Mouse (Mus musculus) lung, postnatal 10 days (tissue): ENCODE data around the gene Trmt10b.

Experiments used
- DNase-seq: peaks from one replicate; pipeline ENCODE4 v3.0.0; 2021

The Trmt10b gene

DNA sequence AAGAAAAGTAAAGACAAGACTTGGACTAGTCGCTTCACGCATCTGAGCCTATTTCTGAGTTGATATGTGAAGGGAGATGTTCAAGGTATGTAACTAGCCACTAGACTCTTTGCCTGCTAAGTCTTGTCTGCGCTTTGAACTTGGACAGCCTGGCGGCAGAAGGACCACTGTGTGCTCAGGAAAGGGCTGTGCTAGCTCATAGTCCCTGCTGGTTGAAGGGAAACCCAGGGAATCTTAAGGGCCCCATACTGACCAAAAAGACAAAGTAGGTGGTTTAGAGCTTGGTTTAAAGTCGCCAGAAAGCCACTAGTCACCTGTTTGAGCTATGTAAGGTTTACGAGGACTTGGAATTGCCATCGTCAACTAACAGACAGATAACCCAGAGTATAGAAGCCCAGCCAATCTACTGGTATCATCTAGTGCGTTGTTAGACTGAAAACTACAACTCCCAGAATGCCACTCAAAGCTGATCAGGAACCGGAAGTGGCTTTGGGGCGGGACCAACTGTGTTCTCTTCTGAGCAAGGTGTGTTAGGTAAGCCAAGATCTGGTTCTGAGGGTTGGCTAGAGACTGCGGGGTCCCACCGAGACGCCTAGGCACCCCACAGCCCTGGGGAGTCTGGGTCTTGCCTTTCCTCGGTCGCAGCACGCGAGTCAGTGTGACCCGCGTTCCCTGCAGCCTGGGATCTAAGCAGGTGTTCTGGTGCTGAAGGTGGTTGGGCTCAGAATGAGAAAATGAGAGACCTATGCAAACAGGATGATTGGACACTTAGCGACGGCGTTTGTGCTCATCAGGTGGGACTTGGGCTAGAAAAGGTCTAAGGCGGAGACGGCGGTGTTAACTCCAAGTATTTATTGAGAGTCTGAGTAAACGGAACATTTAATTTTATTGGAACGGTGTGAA is at the start of gene Trmt10b:
Gene Trmt10b (plus strand): TSS at position 466 of the 903 bp plus-strand sequence.
- DNase-seq = peak; percentile 78

GRCm38 (mm10) chr4:45251265-45251664 is 45.7 kb upstream of the Trmt10b start:
- DNase-seq = no peak

- no peak for DNase-seq
Observed at GRCm38 (mm10) chr4:45252861-45253262, 44.1 kb upstream of the Trmt10b start.

DNA sequence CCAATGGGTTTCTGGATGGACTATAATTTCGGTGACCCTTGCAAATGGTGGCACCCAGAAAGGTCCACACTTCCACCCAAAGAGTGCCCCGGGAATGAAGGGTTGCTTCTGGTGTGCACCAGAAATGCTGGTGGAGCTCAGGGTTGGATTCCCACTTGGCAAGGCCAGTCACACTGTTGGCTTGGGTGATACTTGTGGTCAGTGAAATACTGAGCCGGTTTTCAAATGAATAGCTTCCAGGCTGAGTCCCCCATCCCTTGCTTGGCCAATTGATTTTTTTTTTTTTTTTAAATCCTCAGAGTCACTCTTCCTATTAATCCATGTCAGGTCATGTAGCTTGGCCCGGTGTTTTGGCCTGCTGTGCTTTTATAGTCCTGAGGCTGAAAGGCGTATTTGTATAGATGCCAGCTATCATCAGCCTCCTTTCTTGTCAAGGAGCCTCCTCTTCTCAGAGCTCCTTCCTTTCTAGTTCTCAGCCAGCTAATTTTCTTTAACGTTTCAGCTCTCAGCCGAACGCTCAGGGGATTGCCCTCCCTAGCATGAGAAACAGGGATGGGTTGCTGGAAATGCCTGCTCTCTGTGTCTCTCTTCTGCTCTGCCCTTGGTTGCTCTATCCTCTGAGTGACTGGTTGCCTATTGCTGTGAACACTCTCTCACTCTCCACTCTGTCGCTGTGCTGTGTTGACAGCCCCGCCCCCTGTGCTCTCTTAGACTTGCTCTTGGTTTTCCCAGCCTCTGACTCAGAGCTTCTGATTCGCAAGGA is 42.9 kb upstream of the Trmt10b start:
- DNase-seq = no peak

GRCm38 (mm10) chr4:45259232-45259832 is 37.6 kb upstream of the Trmt10b start:
- no peak for DNase-seq

DNA sequence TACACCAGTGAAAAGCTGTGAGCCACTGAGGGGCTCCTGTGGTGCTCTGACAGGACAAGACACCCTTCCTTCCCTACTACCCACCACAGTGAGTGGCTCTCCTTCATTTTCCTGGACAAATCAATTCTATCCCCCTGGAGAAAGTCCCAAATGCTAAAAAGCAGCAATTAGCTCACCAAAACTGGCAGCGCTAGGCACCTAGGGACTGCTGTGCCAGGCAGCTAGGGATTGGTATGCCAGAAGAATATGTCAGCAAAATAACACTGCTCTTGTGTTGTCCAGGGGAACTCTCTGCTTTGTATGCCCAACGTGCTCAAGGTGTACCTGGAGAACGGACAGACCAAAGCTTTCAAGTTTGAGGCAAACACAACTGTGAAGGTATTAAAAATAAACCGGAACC is 35.4 kb upstream of the Trmt10b start:
- no peak for DNase-seq

- DNase-seq = no peak
Observed at GRCm38 (mm10) chr4:45267883-45268282, 29.0 kb upstream of the Trmt10b start.

GRCm38 (mm10) chr4:45271041-45271452 is 25.9 kb upstream of the Trmt10b start:
- DNase-seq = peak; percentile 52

DNA sequence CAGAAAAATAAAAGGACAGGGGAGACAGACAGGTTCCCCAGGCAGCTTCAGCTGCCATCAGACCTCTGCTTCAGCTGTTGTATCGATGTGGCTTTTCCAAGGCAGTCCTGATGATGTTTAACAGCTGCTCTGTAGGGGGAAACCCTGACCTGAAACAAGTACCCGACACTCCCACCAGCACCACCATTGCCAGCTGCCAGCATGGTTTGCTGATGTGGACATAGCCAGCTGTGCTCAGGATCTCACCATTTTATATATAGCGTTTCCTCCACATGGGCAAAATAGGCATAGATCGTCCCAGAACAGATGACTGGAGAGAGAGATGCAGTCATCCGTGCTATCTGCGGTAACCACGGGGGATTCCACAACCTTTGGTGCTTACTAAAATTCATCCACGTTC is 21.2 kb upstream of the Trmt10b start:
- no peak for DNase-seq

- no peak for DNase-seq
Observed at GRCm38 (mm10) chr4:45279292-45279691, 17.6 kb upstream of the Trmt10b start.

- DNase-seq = peak; percentile 85
Observed at GRCm38 (mm10) chr4:45279981-45280548, 16.9 kb upstream of the Trmt10b start.

DNA sequence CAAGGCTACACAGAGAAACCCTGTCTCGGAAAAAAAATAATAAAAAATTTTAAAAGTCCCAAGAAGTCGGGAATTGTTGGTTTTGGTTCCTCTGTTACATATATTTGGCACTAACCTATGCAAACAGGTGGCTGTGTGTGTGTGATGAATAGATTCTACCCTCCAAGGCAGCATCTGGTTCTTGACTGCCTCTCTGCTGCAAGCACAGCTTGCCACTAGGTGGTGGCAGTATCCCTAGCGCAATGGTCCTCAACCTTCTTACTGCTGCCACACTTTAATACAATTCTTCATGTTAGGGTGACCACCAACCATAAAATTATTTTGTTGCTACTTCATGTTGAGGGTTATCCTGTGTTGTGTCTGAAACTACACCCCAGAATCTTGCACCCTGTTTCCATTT is 10.6 kb upstream of the Trmt10b start:
- DNase-seq = no peak

DNA sequence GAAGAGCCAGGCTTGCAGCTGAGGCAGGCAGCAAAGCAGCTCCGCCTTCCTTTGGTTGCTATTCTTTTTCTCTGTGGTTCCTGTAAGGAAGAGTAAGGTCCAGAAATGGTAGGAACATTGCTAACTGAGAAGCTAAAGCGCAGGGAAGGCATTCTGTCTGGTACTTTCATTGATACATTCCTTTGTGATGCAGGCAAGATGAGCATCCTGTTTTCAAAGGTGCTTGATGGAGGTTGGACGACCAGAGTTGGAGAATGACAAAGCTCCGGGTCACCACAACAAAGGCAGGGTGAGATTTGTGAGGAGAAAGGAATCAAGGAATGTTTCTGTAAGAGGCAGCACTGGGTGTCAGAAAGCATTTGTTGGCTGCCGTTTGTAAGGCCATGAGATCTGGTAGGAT is 9.0 kb upstream of the Trmt10b start:
- no peak for DNase-seq

DNA sequence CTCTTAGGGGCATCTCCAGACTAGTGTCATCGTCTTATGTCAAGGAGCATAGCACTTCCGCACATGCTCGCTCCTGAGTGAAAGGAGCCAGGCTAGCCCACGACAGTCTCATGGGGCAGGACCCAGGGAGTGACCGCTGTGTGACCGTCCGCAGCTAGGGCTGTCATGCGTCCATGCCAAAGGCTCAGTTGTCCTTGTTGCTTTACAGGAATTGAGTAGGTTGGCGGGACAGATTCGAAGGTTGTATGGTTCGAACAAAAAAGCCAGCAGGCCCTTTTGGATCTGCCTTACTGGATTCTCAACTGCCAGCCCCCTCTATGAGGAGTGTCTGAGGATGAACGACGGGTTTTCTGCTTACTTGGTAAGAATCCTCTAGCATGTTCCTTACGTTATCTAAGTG is 8.6 kb downstream of the Trmt10b start:
- no peak for DNase-seq

- DNase-seq = peak; percentile 42
Observed at GRCm38 (mm10) chr4:45308046-45308445, 11.1 kb downstream of the Trmt10b start.

- DNase-seq = no peak
Observed at GRCm38 (mm10) chr4:45308606-45309005, 11.7 kb downstream of the Trmt10b start.

DNA sequence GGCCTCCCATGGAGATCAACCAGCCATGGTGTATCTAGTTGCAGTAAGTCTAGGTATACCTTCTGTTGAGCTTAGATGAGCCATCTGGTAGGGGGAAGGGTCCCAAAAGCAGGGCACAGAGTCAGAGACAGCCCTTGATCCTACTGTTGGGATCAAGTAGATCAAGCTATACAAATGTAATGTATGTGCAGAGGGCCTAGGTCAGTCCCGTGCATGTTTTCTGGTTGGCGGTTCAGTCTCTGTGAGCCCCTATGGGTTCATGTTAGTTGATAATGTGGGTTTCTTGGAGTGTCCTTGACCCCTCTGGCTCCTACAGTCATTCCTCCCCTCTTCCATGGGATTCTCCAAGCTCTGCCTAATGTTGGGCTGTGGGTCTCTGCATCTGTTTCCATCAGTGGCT is 14.1 kb downstream of the Trmt10b start:
- no peak for DNase-seq

DNA sequence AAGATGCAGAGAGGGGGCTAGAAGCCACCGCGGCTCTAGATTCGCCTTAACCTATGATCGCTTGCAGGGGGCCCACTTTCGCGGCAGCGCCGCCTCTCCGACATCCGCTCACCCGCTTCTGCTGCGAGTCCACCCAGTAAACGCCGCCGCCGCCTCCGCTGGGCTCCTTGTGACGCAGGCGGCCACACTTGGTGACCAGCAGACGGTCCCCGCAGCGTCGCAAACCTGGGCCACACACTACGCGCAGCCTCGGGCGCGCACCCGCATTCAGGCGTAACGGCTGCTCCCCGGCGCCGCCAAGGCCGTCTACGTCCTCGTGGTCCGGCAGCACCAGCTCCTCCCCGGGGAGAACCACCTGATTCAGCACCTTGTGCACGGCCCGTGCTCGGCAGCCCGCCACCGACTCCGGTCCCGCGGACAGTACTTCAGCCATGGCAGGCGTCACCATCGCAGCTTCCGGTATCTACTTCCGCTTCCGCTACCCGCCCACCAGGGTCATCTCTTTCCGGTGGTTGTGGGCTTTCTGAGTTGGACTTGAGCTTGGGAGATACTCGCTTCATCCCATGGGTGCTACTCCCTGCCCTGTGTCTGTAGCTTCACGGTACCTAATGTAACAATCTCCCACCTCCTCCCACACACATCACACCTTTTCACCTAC is 23.4 kb downstream of the Trmt10b start:
- peak; percentile 90 for DNase-seq

- peak; percentile 7 for DNase-seq
Observed at GRCm38 (mm10) chr4:45331139-45331538, 34.2 kb downstream of the Trmt10b start.

DNA sequence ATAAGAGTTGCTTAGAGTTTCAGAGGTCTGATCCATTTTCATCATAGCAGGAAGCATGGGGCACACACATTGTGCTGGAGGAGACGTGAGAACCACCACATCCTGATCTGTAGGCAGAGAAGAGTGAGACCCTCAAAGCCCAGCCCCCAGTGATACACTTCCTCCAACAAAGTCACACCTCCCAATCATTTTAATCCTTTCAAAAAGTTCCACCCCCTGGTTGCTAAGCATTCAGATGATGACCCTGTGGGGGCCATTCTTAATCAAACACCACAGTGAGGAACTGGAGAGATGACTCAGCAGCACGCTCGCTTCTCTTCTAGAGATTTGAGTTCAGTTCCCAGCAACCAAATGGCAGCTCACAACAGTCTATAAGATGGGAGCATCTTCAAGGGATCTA is 35.5 kb downstream of the Trmt10b start:
- DNase-seq = no peak

- DNase-seq = no peak
Observed at GRCm38 (mm10) chr4:45341226-45341625, 44.3 kb downstream of the Trmt10b start.

DNA sequence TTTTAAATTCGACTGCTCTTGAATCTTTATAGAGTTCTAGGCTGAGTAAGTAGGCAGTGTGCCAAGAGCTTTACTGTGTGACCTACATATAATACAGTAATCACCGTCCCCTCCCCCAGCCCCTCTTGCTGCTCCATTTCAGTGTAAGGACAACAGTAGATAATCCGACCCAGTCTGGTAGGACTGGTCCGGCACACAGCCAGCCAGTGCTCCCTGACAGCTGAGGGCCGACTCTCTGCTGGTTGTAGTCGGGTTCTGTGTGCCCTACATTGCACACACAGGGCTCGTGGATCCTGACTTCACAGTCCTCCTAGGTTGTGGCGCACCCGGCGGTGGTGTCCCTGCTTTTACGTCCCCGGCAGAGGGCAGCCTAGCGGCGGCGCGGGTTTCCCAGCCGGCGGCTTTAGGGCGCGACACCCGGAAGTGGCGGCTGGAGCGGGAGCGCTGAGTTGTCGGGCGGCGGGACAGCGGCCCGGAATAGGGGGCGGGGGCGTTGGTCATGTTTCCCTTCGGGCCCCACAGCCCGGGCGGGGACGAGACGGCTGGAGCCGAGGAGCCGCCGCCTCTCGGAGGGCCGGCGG is 44.8 kb downstream of the Trmt10b start, which contains the start of gene Dcaf10:
Gene Dcaf10 (plus strand): TSS at position 433 of the 581 bp plus-strand sequence.
- peak; percentile 96 for DNase-seq
